Mouse (Mus musculus) liver, adult (tissue): ENCODE data around the gene Abcc5.

Experiments used
- GATA4 ChIP-seq: IDR thresholded peaks from 2 replicates; pipeline ENCODE4 v1.6.1; 2014; ENCODE audit warnings: mild to moderate bottlenecking, low read length; ENCODE audit not compliant: insufficient replicate concordance

Abcc5 gene

DNA sequence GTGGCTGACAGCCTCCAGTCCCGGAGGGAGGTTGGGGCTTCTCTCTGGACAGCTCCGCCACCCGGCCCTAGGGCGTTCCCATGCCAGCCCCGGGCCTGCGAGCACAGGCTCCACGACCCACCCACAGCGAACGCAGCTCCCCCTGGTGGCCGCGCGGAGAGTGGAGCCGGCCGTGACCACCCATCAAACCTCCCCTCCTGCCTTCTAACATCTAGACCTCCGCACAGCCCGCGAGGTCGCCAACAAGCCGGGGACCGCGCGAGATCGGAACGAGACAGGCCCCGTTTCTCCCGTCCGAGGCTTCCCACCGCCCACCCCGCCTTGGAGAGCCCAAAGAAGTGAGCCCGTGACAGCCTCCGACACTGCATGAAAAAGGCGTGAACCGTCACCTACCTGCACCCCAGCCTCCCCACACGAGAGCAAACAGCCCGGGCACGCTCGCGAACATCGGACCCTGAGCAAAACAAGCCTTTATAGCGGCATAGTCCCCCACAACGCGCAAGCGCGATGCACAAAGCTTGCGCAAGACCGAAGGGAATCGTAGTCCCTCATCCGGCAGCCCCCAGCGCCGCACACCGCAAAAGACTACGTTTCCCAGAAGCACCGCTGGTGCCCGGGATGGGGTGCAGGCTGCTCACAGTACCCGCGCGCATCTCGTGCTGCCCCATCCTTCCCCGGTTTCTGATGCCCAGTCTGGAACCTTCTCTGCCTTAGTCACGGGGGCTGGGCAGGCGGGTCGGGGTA, at the start of gene Abcc5:
Gene Abcc5, minus strand, starts transcription at position 540 of the 744 bp plus-strand sequence.
- TF ChIP-seq GATA4, result no peak

DNA sequence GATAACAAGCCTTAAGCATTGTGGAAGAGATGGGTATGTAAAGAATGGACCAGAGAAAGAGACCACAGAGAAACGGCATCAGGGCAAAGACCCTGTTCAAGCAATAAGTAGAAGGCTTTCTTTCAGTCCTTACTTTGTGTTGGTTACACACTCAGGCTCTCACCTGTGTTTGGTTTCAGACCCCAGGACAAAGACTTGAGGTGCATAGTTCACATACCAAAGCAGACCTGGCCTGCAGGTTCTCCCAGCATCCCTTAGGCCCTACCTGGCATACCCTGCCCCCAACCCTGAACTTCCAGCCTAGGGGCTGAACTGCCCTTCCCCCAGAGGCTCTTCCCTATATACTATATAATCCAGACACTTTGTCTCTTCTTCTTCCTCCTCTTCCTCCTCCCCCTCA, 49.1 kb upstream of the Abcc5 start:
- TF ChIP-seq GATA4, result no peak

DNA sequence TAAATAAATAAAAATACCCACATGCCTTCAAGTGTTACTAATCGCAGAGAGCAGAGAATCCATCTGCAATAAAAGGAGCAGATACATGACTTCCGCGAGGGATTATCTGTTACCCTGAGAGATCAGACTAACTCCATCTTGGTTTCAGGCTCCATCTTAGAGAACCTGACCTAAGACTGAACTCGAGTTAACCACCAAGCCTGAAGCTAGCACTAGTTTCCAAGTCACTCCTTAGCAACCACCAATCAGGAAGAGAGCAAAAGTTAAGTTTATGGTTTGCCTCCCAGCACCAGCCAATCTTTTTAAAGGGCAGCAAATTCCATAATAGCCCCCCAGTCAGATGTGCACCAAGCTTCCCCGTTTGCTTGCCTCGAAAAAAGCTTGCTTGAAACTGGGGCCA, 48.6 kb upstream of the Abcc5 start:
- no peak for TF ChIP-seq GATA4

DNA sequence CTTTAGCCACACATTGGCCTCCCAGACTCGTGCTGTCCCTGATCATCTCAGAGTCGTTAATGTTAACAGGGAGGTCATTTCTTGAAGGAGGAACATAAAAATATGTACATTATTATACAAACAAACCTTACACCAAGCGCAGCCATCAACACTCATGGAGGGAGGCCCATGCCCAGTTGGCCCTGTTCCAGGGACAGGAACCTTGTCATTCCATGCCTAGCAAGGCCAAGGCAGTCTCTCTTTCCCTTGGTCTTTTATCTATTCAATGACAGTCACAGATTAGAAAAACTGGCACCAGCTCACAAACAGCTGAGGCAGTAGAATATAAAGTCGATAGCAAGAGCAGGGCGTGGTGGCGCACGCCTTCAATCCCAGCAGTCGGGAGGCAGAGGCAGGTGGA, 48.0 kb upstream of the Abcc5 start:
- TF ChIP-seq GATA4, result no peak

- TF ChIP-seq GATA4, result no peak
These were observed 47.6 kb upstream of the Abcc5 start for GRCm38 (mm10) chr16:20473748-20474147.

GRCm38 (mm10) chr16:20471686-20472085, 45.5 kb upstream of the Abcc5 start:
- TF ChIP-seq GATA4, result no peak

GRCm38 (mm10) chr16:20470981-20471380, 44.8 kb upstream of the Abcc5 start:
- TF ChIP-seq GATA4, result no peak

DNA sequence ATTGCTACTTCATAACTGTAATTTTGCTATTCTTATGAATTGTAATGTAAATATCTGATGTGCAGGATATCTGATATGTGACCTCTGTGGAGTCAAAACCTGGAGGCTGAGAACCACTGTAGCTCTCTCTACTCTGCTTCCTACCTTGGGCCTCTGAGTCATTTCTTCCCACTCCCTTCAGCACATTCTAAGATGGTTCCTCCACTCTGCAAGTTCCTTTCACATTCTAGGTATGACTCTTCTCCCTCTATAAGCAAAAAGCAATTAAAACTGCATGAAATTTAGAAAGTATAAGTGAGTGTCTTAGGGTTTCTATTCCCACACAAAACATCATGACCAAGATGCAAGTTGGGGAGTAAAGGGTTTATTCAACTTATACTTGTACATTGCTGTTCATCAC, 38.5 kb upstream of the Abcc5 start:
- TF ChIP-seq GATA4, result no peak

DNA sequence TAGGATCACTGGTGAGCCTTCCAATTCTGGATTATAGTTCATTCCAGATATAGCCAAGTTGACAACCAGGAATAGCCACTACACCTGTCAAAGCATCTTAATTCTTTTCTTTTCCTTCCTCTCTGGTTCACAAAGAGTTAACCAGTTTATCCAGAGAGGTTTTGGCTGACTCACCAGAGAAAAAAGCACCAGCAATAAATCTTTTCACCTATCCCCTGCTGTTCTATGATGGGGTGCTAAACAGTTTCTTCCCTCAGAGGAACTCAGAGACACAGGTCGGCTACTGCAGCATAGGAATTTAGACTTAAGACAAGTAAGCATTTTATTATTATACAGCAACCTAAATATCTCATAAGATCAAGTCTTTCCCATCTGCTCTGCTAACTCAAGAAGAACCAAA, 29.9 kb upstream of the Abcc5 start:
- TF ChIP-seq GATA4, result no peak

DNA sequence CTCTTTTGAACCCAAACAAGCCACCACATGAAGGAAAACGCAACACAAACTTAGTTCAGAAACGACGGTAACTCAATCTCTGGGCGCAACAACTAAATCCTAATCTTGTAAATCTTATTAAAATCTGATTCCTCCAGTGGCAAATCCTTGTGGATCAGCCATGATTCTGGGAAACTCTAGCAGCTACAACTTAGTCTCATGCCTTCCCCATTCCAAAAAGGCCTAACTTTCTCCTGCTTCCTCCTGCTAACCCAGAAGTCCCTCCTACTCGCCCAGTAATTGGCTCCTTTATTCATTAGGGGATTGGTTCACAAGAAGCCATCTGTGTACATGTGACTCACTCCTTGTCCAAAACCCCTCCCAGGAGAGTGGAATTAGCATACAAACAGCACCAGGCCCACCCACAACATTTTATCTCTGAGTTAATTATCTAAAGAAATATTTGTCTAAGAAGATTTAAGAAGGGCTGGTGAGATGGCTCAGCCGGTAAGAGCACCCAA, 28.0 kb upstream of the Abcc5 start:
- TF ChIP-seq GATA4, result no peak

DNA sequence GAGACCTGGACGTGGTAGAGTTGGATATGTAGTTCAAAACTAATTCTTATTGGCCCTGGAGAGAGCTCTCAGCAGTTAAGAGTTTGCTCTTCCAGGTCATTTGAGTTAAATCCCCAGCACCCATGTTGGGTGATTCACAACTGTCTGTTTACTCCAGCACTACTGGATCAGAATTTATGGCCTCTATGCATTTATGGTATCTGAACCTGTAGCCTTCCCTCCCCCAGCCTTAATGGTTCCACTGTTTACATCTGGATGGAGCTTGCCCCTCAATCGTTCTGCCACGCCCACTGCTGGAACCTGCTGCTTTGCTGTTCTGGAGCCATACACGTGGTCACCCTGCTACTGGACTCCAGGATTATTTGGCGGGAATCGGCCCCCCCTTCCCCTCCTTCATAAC, 25.6 kb upstream of the Abcc5 start:
- no peak for TF ChIP-seq GATA4

GRCm38 (mm10) chr16:20445871-20446270, 19.7 kb upstream of the Abcc5 start:
- TF ChIP-seq GATA4, result no peak

DNA sequence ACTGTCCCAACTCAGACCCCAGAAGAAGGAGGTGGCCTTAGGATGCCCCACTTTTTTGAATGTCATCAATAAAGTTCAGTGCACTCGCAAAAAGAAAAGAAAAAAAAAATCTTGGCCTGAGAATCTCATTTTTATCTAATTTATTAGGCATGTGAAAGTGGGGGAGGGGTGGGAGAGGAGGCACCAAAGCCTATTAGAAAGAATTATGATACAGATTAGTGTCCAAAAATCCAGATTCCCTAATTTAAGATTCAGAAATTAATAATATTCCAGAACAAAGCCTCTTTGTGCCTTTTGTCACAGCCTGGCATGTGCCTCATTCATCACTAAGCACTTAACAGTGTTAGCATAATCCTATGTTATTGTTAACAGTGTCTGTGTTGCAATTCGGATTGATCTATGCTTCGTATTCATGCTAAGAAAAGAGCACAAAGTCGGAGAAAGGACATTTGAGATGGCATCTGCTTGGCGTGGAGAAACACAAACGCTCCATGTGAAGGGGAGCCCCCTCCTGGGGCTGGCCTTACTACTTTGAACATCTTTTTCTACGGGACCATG, 18.7 kb upstream of the Abcc5 start:
- TF ChIP-seq GATA4, result no peak

DNA sequence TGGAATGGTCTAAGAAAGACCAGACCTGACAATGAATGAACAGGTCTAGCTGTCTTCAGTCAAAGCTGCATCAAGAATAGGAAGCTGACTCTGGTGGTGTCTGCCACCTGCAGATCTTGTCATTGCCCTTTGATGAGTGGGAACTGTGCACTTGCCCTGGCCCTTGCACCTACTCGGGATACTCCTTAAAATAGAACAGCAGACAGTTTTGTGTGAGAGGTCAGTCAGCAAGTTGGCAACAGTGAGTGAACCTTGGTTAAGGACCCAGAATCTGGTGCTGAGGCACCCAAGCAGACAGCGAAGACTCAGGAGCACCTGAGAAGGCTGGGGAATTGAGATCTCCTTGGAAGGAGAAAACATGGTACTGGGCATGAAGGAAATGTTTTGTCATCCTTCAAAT, 16.7 kb upstream of the Abcc5 start:
- TF ChIP-seq GATA4, result no peak

GRCm38 (mm10) chr16:20438673-20439415, 12.7 kb upstream of the Abcc5 start:
- no peak for TF ChIP-seq GATA4

DNA sequence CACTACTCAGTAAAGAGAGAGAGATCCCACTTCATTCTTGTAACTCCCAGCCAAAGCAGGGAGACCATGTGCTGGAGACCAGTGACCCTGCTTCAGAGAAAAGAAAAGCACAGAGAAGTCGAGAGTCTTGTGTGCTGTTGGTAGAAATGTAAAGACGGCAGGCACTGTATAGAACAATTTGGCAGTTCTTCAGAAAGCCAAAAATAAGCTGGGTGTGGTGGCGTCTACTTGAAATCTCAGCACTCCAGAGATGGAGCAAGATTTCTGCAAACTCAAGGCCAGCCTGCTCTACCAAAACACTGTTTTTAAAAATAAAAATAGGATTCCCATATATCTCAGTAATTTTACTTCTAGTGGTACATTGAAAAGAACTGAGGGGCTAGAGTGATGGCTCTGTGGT, 10.1 kb upstream of the Abcc5 start:
- no peak for TF ChIP-seq GATA4

GRCm38 (mm10) chr16:20429328-20429727, 3.1 kb upstream of the Abcc5 start:
- TF ChIP-seq GATA4, result no peak

GRCm38 (mm10) chr16:20427566-20427965, 1.4 kb upstream of the Abcc5 start:
- no peak for TF ChIP-seq GATA4
